Mouse (Mus musculus): ENCODE data around the gene Zfp688. TPM values are rescaled to one million over a fixed set of nuclear protein-coding genes. Genes with fewer than 3 reads are reported as not detected.
"Not testable (repeated sequence)": the region's sequence is repeated elsewhere in the genome, so short reads cannot be mapped to it uniquely, and the experiment has no call there.

The Zfp688 gene
- polyA plus RNA-seq, 1 experiment from 2014 or later = 29.8 TPM

DNA sequence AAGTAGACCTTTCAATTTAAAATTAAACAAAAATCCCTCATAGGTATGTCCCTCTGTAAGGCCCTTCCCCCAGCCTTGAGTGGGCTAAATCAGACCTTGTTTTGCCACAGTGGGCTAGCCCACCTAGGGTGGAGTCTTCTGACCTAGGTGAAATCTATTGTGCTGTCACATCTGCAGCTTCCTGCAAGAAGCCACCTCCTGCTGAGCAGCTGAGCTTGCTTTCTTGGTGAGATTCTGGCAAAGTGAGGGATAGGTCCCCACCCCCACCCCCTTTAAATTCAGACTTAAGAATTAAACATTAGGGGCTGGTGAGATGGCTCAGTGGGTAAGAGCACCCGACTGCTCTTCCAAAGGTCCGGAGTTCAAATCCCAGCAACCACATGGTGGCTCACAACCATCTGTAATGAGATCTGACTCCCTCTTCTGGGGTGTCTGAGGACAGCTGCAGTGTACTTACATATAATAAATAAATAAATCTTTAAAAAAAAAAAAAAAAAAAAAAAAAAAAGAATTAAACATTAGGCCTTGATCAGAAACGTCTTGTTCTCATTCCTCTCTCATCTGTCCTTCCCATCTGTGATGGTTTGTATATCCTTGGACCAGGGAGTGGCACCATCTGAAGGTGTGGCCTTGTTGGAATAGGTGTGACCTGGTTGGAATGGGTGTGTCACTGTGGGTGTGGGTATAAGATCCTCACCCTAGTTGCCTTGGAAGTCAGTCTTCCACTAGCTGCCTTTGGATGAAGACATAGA, 36.7 kb upstream of the Zfp688 start:
- H3K27me3 ChIP-seq (ENCODE audit: control insufficient read depth, insufficient read depth, low read length); H3K4me1 ChIP-seq (replicated peaks; ENCODE audit: control insufficient read depth, insufficient read depth, low read length); DNase-seq (ENCODE audit: low spot score); H3K9ac ChIP-seq (ENCODE audit: low read depth, low read length); H3K4me3 ChIP-seq (ENCODE audit: low read depth, low read length); ATAC-seq (ENCODE audit: low FRiP score); H3K9me3 ChIP-seq (ENCODE audit: control insufficient read depth, low read length); H3K27ac ChIP-seq (ENCODE audit: low read depth, low read length); H3K4me2 ChIP-seq (replicated peaks; ENCODE audit: low read depth, low read length): not testable (repeated sequence)
- WGBS = 88% methylated on average over 3 of the region's 3 CpGs
- H3K36me3 ChIP-seq (ENCODE audit: control insufficient read depth, insufficient read depth, low read length) = peaks cover 13% of the 10 kb centered on the region; the same call in 1 of the 2 replicates

GRCm38 (mm10) chr7:127454905-127455304, 33.0 kb upstream of the Zfp688 start:
- H3K27me3 ChIP-seq (ENCODE audit: control insufficient read depth, insufficient read depth, low read length) = no peaks in the 10 kb centered on the region
- H3K4me2 ChIP-seq (replicated peaks; ENCODE audit: low read depth, low read length) = no peak overlapping the region
- no peak overlapping the region for H3K9ac ChIP-seq (ENCODE audit: low read depth, low read length)
- 0 out of 2 replicates have a peak, but pooled peaks cover 2% of the 10 kb centered on the region for H3K9me3 ChIP-seq (ENCODE audit: control insufficient read depth, low read length)
- peaks cover 15% of the 10 kb centered on the region; the same call in 1 of the 2 replicates for H3K36me3 ChIP-seq (ENCODE audit: control insufficient read depth, insufficient read depth, low read length)
- H3K4me1 ChIP-seq (replicated peaks; ENCODE audit: control insufficient read depth, insufficient read depth, low read length) = peaks cover 2% of the 10 kb centered on the region
- 92% methylated on average over 7 of the region's 7 CpGs for WGBS
- no peak overlapping the region for H3K27ac ChIP-seq (ENCODE audit: low read depth, low read length)
- DNase-seq (ENCODE audit: low spot score) (no peak), ATAC-seq (ENCODE audit: low FRiP score) (no peak)
- no peak overlapping the region for H3K4me3 ChIP-seq (ENCODE audit: low read depth, low read length)

GRCm38 (mm10) chr7:127453056-127453455, 31.2 kb upstream of the Zfp688 start:
- Histone ChIP-seq H3K4me3 (ENCODE audit: low read depth, low read length) (no peak overlapping the region), H3K4me1 (replicated peaks; ENCODE audit: control insufficient read depth, insufficient read depth, low read length) (peaks cover 3% of the 10 kb centered on the region), H3K9me3 (ENCODE audit: control insufficient read depth, low read length) (0 out of 2 replicates have a peak, but pooled peaks cover 2% of the 10 kb centered on the region), H3K36me3 (ENCODE audit: control insufficient read depth, insufficient read depth, low read length) (peaks cover 15% of the 10 kb centered on the region; the same call in 1 of the 2 replicates), H3K9ac (ENCODE audit: low read depth, low read length) (no peak overlapping the region), H3K27me3 (ENCODE audit: control insufficient read depth, insufficient read depth, low read length) (no peaks in the 10 kb centered on the region), H3K27ac (ENCODE audit: low read depth, low read length) (no peak overlapping the region), H3K4me2 (replicated peaks; ENCODE audit: low read depth, low read length) (no peak overlapping the region)
- 95% methylated on average over 2 of the region's 2 CpGs for WGBS
- no peak for ATAC-seq (ENCODE audit: low FRiP score)
- no peak for DNase-seq (ENCODE audit: low spot score)

DNA sequence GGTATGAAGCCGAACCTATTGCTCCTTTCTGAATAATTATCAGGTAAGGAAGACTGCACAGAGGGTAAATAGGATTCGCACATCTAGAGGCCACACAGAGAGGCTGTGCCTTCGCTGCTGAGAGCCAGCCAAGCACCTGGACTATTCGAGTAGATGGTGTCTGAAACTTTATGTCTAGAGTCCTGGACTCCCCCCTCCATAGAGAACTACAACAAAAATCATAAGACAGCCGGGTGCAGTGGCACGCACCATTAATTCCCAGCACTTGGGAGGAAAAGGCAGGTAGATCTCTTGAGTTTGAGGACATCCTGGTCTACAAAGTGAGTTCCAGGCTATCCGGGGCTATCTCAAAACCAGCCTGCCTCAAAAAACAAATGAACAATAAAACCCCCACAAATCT, 28.1 kb upstream of the Zfp688 start:
- no peak for DNase-seq (ENCODE audit: low spot score)
- peaks cover 3% of the 10 kb centered on the region for H3K4me1 ChIP-seq (replicated peaks; ENCODE audit: control insufficient read depth, insufficient read depth, low read length)
- H3K4me3 ChIP-seq (ENCODE audit: low read depth, low read length) = peak overlapping the region; percentile 70
- peaks cover 3% of the 10 kb centered on the region; the same call in 1 of the 2 replicates for H3K36me3 ChIP-seq (ENCODE audit: control insufficient read depth, insufficient read depth, low read length)
- H3K9me3 ChIP-seq (ENCODE audit: control insufficient read depth, low read length) = no peaks in the 10 kb centered on the region
- WGBS = 85% methylated on average over 7 of the region's 7 CpGs
- ATAC-seq (ENCODE audit: low FRiP score) = no peak
- no peaks in the 10 kb centered on the region for H3K27me3 ChIP-seq (ENCODE audit: control insufficient read depth, insufficient read depth, low read length)
- H3K27ac ChIP-seq (ENCODE audit: low read depth, low read length) = no peak overlapping the region
- H3K9ac ChIP-seq (ENCODE audit: low read depth, low read length) = peak overlapping the region; percentile 84
- peak overlapping the region; percentile 53 for H3K4me2 ChIP-seq (replicated peaks; ENCODE audit: low read depth, low read length)

DNA sequence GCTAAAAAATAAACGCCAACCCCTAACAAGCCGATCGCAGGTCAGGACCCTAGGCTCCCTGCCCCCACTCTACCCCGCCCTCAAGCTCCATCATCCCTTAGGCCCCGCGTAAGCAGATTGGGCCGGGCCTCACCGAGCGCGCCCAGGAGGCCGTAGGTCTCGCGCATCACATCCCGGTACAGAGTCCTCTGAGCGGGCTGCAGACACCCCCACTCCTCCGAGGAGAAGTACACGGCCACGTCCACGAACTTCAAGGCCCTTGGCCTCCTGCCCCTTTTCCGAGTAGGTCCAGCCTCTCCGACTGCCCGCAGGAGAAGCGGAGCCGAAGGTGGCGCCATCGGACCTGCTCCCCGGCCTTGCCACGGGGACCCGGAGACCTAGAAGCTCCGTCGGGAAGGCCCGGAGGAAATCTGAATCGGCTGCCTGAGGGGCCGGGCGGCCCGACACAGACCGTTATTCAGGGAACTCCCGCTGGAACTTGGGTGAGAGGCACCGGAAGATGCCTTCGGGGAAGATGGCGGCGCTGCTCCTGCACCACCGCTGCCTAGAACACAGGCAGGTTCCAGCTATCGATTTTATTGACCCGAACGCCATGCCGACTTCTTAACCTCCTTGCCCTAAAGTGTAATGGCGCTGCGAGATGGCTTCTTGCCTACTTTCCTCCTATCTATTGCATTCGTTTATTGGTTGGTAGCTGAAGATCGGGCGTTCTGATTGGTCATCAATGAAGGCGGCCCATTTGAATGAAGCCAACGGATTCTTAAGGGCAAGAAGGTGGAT, 26.8 kb upstream of the Zfp688 start, which contains the start of gene Zfp689:
Gene Zfp689 (minus strand): TSS at position 638 of the 780 bp plus-strand sequence.
- Histone ChIP-seq H3K4me3 (ENCODE audit: low read depth, low read length) (peak within 1 kb of the TSS; percentile 70), H3K9ac (ENCODE audit: low read depth, low read length) (peak within 1 kb of the TSS; percentile 84), H3K9me3 (ENCODE audit: control insufficient read depth, low read length) (no peaks in the 10 kb centered on the region), H3K27ac (ENCODE audit: low read depth, low read length) (peak within 1 kb of the TSS; percentile 86), H3K4me2 (replicated peaks; ENCODE audit: low read depth, low read length) (peak within 1 kb of the TSS; percentile 53), H3K4me1 (replicated peaks; ENCODE audit: control insufficient read depth, insufficient read depth, low read length) (peaks cover 3% of the 10 kb centered on the region), H3K27me3 (ENCODE audit: control insufficient read depth, insufficient read depth, low read length) (no peaks in the 10 kb centered on the region), H3K36me3 (ENCODE audit: control insufficient read depth, insufficient read depth, low read length) (0 out of 2 replicates have a peak, but pooled peaks cover 11% of the 10 kb centered on the region)
- DNase-seq (ENCODE audit: low spot score) (peak; percentile 97), ATAC-seq (ENCODE audit: low FRiP score) (peak; percentile 91)
- under 1% methylated on average over 54 of the region's 54 CpGs for WGBS

DNA sequence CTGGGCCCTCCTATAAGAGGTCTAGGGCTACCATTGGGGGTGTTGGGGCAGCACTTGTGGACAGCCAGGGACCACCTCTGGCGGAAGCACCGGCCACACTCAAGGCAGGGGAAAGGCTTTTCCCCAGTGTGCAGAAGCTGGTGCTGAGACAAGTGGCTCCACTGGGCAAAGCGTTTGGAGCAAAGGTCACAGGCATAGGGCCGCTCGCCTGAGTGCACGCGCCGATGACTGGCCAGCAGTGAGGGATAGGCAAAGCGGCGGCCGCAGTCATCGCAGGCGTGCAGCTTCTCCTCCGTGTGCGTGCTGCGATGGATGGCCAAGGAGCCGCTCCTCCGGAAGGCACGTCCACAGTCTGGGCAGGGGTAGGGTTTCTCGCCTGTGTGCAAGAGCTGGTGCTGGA, 22.1 kb upstream of the Zfp688 start:
- Histone ChIP-seq H3K27ac (ENCODE audit: low read depth, low read length) (no peak overlapping the region), H3K36me3 (ENCODE audit: control insufficient read depth, insufficient read depth, low read length) (peaks cover 13% of the 10 kb centered on the region; the same call in 1 of the 2 replicates), H3K9ac (ENCODE audit: low read depth, low read length) (no peak overlapping the region), H3K4me3 (ENCODE audit: low read depth, low read length) (no peak overlapping the region), H3K4me1 (replicated peaks; ENCODE audit: control insufficient read depth, insufficient read depth, low read length) (no peaks in the 10 kb centered on the region), H3K27me3 (ENCODE audit: control insufficient read depth, insufficient read depth, low read length) (no peaks in the 10 kb centered on the region), H3K4me2 (replicated peaks; ENCODE audit: low read depth, low read length) (no peak overlapping the region), H3K9me3 (ENCODE audit: control insufficient read depth, low read length) (no peaks in the 10 kb centered on the region)
- WGBS = 90% methylated on average over 20 of the region's 20 CpGs
- DNase-seq (ENCODE audit: low spot score) (no peak), ATAC-seq (ENCODE audit: low FRiP score) (no peak)

- H3K9ac ChIP-seq (ENCODE audit: low read depth, low read length) = no peak overlapping the region
- H3K27ac ChIP-seq (ENCODE audit: low read depth, low read length) = no peak overlapping the region
- 83% methylated on average over 3 of the region's 3 CpGs for WGBS
- DNase-seq (ENCODE audit: low spot score) (peak; percentile 21), ATAC-seq (ENCODE audit: low FRiP score) (no peak)
- H3K4me3 ChIP-seq (ENCODE audit: low read depth, low read length) = no peak overlapping the region
- H3K9me3 ChIP-seq (ENCODE audit: control insufficient read depth, low read length) = peaks cover 6% of the 10 kb centered on the region; the same call in 1 of the 2 replicates
- no peaks in the 10 kb centered on the region for H3K4me1 ChIP-seq (replicated peaks; ENCODE audit: control insufficient read depth, insufficient read depth, low read length)
- peaks cover 2% of the 10 kb centered on the region; the same call in 1 of the 2 replicates for H3K36me3 ChIP-seq (ENCODE audit: control insufficient read depth, insufficient read depth, low read length)
- no peaks in the 10 kb centered on the region for H3K27me3 ChIP-seq (ENCODE audit: control insufficient read depth, insufficient read depth, low read length)
- no peak overlapping the region for H3K4me2 ChIP-seq (replicated peaks; ENCODE audit: low read depth, low read length)
Observed at GRCm38 (mm10) chr7:127437724-127438123, 15.9 kb upstream of the Zfp688 start.

- WGBS = 91% methylated on average over 4 of the region's 4 CpGs
- no peak for ATAC-seq (ENCODE audit: low FRiP score)
- H3K27ac ChIP-seq (ENCODE audit: low read depth, low read length) = no peak overlapping the region
- no peak overlapping the region for H3K9ac ChIP-seq (ENCODE audit: low read depth, low read length)
- H3K4me2 ChIP-seq (replicated peaks; ENCODE audit: low read depth, low read length) = no peak overlapping the region
- no peaks in the 10 kb centered on the region for H3K4me1 ChIP-seq (replicated peaks; ENCODE audit: control insufficient read depth, insufficient read depth, low read length)
- DNase-seq (ENCODE audit: low spot score) = no peak
- H3K4me3 ChIP-seq (ENCODE audit: low read depth, low read length) = no peak overlapping the region
- H3K9me3 ChIP-seq (ENCODE audit: control insufficient read depth, low read length) = peaks cover 6% of the 10 kb centered on the region; the same call in 1 of the 2 replicates
- H3K36me3 ChIP-seq (ENCODE audit: control insufficient read depth, insufficient read depth, low read length) = no peaks in the 10 kb centered on the region
- no peaks in the 10 kb centered on the region for H3K27me3 ChIP-seq (ENCODE audit: control insufficient read depth, insufficient read depth, low read length)
Observed at GRCm38 (mm10) chr7:127435206-127435605, 13.3 kb upstream of the Zfp688 start.
